Mouse (Mus musculus) adrenal gland, postnatal 4 days (tissue): Measurements from ENCODE around the gene Nectin4. TPM values are rescaled to one million over a fixed set of nuclear protein-coding genes. Genes with fewer than 3 reads are reported as not detected.

Experiments
- DNase-seq, 2 experiments: peaks; one replicate each; pipeline ENCODE4 v3.0.0; 2021 to 2022; ENCODE audit warnings: low spot score in 2 of 2, mixed read lengths in 2 of 2
- total RNA-seq, 2 experiments: library from RNA; stranded (reverse); gene quantifications; 2 replicates each; pipeline ENCODE4 v1.2.3; 2021

Nectin4 gene
- total RNA-seq, 2 experiments from 2014 or later = 0.34 to 0.59 TPM

DNA sequence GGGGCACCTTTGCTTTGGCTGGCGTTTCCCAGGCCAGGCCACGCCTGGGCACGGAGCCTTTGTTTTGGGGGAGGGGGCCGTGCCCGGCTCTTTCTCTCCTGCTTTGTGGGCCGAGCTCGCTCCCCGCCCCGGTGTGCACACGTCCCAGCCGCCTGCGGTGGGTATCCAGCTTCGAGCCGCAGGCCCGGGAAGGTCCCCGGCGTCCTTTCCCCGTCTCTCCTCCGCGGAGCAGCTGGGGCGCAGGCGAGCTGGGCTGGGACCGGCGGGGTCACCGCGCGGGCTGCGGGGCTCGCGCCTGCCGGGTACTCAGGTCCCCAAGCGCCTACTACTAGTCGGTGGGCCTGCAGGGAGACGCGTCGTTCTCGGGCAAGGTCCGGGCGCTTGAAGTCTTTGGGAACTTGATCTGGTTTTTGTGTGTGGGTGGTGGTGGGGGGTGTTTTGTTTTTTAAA is 41.6 kb downstream of the Nectin4 start:
- no peak for DNase-seq

DNA sequence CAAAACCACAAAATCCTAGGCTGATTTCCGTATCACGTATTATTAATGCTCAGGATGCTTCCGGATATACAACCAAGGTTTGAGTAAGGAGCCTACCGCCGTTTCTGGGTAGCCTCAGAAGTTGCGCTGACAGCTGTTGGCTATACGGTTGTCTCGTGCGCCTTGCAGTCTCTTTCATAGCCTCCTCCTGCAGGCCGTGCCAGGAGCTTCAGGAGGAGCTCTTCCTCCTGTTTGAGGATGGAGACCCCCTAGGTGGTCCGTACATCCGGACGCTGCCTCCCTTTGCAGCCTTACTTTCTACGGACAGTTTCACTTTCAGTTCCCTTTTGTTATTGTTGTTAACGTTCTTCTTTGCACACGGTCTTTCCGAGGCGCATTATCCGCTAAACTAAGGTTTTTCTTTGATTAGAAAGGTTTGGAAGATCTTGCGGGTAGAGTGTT is 42.1 kb downstream of the Nectin4 start:
- no peak for DNase-seq

DNA sequence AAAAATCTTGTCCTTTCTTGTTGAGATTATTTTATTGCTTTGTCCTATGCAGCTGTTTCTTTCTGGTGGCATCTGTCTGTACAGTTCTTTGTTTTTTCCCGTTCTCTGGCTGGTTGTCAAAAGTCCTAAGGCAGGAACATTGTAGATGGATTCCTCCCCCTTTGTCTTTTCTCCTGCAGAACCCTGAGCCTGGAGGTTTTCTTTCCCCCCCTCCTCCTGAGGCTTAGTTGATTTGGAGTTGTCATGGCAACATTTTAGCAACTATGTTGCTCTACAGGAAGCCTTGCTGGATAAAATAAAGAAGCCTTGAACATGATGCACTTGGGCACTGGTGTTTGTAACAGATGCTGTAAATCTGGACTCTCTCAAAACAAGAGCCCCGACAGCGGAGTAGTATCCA is 42.5 kb downstream of the Nectin4 start:
- no peak for DNase-seq

DNA sequence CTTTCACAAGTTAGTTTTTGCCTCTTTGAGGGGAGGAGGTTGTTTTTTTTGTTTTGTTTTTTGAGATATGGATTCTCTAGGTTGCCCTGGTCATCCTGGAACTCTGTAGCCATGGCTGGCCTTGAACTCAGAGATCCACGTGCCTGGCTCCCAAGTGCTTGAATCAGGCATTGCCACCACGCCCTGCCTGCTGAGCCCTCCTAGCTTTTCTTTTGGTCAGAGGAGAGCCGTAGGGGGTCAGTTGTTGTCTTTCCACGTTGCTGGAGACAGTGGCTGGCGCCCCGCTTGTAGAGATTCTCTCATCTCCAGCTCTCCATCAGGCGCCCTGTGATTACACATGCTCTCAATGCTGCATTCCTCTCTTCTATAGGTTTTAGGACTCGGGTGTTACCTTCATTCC is 43.7 kb downstream of the Nectin4 start:
- no peak for DNase-seq

DNA sequence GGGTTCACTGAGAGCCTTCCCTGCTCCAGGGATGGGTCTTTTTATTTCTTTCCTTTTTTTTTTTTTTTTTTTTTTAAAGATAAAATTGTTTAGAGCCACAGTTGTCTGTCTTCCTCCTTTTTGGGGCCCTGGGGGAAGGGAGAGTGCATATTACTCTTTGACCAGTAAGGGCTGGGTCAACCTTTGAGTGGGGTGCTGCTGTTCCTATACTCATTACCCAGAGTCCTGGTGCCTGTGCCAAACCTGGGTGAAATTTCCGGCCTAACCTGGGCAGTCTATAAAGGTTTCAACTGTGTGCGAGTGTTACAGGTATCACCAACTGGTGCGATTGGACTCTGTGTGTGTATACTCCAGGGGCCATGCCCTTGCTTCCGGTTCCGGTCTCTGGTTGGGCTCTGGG is 48.8 kb downstream of the Nectin4 start, which contains the start of gene Tstd1:
Gene Tstd1, plus strand, starts transcription at position 213 of the 400 bp plus-strand sequence.
- no peak for DNase-seq

DNA sequence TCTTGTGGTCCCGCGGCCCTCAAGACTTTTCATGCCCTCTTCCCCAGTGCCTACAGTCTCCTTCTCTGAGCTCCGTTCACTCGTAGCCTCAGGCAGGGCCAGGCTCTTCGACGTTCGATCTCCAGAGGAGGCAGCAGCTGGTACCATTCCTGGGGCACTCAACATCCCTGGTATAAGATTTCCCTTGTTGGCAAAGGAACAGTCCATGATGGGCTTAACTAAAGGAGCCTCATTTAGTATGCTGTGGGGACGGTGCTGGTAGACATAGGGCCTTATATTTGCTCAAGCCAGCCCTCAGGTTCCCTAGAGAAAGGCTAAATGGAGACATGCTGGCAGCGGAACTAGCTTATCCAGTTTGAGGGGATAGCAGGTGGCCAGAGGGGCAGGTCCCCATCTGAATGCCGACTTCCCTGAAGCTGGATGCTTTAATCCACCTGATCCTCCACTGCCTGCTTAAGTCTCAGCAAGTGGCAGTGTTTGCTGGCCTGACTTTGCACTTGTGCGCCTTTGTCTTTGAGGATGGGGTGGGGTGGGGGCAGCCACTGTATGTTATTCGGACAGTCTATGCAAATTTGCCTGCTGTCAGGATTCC is 49.5 kb downstream of the Nectin4 start:
- no peak for DNase-seq

DNA sequence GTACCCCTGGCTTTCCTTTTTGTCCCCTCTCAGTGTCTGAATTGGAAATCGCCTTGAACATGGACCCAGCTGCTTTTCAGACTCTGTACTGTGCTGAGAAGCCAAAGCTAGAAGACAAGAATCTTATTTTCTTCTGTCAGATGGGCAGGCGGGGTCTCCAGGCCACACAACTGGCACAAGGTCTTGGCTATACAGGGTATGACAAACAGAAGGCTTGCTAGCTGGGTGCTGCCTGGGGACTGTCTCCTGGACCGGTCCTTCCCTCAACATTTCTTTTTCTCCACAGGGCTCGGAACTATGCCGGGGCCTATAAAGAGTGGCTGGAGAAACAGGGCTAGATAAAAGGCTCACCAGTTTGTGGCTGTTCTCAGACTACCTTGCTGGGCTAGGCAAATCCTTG is 50.0 kb downstream of the Nectin4 start:
- DNase-seq = no peak

DNA sequence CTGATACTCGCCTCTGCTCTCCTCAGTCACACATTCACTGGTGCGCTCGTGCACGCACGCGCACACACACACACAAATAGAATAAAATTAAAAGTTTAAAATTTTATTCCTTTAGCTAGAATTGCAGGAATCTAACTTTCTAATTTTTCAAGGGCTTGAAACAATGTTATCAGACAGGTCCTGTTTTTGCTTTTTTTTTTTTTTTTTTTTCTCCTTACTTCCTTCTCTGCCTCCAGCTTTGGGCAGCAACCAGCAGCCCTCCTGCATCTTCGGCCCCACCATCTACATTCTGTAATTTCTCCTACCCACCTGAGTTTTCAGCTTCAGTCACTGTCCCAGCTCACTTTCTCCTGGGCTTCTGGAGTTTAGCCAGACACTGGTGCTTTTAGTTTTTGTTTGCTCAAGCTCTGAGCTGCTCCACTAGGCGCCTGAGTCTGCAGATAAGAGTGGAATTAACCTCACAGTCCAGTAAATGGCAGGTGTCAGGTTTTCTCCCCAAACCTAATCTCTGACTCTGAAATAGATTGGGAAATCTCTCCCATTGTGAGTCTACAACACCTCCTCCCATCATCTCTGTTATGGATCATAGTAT is 52.7 kb downstream of the Nectin4 start:
- DNase-seq = no peak

DNA sequence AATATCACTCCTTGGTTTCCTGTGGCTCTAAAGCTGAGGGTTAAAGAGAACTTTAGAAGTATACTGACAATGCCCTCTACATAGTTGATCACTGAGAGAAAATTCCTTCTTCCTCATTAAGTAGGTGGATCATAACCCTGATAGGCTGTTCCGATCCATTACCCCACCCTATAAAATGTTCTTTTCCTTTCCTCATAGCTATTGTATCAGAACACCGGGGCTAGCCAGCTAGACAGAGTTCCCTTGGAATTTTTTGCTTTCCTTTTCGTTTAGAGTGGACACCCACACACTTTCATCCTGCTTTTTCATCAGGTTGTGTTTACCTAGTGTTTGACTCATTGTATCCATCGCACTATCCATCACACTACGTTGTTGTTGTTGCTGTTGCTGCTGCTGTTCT is 54.7 kb downstream of the Nectin4 start:
- DNase-seq = no peak

DNA sequence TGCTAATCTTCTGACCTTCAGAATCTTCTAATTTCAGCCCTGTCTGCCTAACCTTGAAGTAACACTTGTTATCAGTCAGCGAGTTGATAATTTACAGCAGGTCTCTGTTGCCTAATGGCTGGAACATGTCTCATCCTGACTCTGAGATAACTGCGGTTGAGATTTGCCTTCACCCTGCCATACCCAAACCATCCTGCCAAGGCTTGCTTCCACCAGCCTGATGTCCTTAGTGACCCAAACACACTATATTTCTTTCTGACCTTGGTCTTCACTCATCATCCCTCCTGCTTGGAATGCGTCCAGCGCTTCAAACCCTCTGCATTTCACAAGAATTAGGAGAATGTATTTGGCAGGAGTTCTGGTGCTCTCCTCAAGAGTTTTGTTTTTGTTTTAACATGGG is 55.2 kb downstream of the Nectin4 start:
- DNase-seq = peak in 1 of 2 experiments; percentile 38

DNA sequence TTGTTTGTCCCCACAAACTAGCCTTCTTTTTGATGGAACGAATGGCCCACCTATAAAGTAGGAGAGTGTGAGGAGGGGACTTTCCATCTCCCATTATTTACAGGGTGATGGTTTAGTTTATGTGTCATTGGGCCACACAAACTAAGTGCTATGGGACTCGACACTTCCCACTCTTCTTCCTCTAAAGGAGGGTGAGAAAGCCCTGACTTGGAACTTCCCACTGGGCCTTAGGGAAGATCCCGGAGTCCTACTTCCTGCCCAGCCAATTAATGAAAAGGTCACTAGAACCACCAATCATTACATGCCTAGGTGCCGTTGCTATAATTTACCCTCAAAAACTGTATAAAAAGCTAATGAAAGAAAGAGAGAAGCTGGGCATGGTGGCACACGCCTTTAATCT is 62.3 kb downstream of the Nectin4 start:
- no peak for DNase-seq

DNA sequence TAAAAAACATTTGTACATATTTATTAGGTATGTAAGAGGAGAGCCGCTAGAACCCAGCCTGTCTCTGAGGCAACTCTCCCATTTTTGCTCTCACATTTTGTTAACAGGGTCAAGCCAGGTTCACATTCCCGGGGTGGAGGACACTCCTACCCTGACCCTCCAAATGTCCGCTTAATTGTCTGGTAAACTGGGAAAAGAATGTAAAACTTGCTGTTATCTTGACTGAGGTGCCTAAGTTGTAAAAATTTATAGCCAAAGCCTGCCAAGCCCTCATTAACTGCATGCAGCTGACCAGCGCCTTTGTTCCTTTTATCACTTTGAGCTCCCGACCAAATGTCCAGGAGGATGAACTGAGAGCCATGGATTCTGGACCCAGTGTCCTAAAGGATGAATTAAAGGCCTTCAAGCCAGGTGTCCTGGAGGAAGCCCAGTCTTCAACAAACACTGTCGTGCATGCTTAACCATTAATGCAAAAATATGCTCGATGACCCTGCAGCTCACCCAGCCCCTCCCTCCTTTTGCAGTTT is 65.5 kb downstream of the Nectin4 start:
- no peak for DNase-seq

DNA sequence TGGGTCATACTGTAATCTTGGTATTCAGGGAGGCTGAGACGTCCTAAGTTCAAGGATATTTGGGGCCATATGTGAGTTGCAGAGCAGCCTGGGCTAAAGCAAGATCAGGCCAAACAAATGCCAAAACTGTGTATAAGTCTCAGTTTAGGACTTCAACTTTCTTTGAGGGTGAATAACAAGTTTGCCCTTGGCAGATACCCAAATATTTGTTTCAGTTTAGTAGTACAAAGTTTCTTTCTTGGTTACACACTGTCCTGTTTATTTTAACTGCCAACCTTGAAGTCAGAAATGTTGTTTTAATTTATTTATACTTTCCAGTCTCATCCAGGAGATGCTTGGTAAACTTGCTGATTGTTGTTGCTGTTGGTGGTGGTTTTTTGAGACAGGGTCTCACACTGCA is 66.1 kb downstream of the Nectin4 start:
- no peak for DNase-seq

DNA sequence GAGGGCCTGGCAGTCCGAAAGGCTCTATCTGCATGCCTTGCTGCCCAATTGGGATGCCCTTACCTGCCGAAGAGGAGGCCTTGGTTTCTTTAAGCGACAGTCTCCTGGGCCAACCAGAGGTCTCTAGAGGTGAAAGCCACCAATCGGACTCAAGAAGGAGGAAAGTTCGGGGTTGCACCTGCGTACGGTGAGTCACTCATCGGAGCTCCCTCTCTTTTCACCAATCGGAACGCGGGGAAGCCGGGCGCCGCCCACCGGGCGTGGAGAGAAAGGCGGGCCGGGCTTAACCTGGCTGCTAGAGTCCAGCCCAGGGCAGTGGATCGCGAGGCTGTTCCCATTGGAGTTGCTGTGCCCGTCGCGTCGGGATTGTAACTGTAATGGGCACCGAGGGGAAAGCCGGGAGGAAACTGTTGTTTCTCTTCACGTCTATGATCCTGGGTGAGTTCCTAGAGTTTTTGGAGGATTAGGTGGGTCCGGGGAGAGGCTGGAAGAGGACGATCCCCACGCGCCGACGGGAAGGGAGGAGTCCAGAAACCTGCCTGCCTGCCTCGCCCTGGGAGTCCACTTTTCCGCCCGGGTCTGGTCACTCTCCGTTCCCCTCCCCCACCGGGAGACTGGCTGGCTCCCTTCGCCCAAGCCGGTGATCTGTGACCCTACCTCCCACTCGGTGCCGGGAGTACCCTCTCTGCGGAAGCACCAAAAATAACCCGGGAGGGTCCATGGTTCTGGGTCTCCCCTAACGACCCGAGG is 67.5 kb downstream of the Nectin4 start, which contains the start of gene F11r:
Gene F11r, plus strand, starts transcription at position 272 of the 750 bp plus-strand sequence.
- DNase-seq = peak; percentile 49 to 68

Other genes starting within 250 kb of the Nectin4 start
- 100 to 1,000 TPM; 359 to 386 TPM for gene Sdhc, start 219.5 kb upstream of the Nectin4 start, total RNA-seq
- gene Mpz, start 219.4 kb upstream of the Nectin4 start, total RNA-seq = 10 to 100 TPM; 23.9 to 53.3 TPM
- gene Pcp4l1, start 173.8 kb upstream of the Nectin4 start, total RNA-seq = 10 to 100 TPM; 29.5 to 32.0 TPM
- gene Nr1i3, start 156.1 kb upstream of the Nectin4 start, total RNA-seq = 10 to 100 TPM in 1 of 2 experiments, under 1 TPM in 1; 0.92 to 10.3 TPM
- 10 to 100 TPM; 41.6 to 43.5 TPM for gene Tomm40l, start 147.6 kb upstream of the Nectin4 start, total RNA-seq
- gene Apoa2, start 145.0 kb upstream of the Nectin4 start, total RNA-seq = 100 to 1,000 TPM in 1 of 2 experiments, 10 to 100 TPM in 1; 18.3 to 847 TPM
- 10 to 100 TPM; 22.4 to 23.2 TPM for gene Fcer1g, start 135.7 kb upstream of the Nectin4 start, total RNA-seq
- gene Adamts4, start 119.7 kb upstream of the Nectin4 start, total RNA-seq = 1 to 10 TPM; 4.3 to 4.5 TPM
- gene Ndufs2, start 118.7 kb upstream of the Nectin4 start, total RNA-seq = 100 to 1,000 TPM; 446 to 477 TPM
- gene B4galt3, start 99.8 kb upstream of the Nectin4 start, total RNA-seq = 10 to 100 TPM; 48.4 to 56.3 TPM
- gene Ppox, start 88.9 kb upstream of the Nectin4 start, total RNA-seq = 10 to 100 TPM; 55.8 to 57.1 TPM
- gene Usp21, start 82.1 kb upstream of the Nectin4 start, total RNA-seq = 10 to 100 TPM; 51.4 to 56.0 TPM
- gene Ufc1, start 75.1 kb upstream of the Nectin4 start, total RNA-seq = 100 to 1,000 TPM; 138 to 155 TPM
- gene Dedd, start 41.0 kb upstream of the Nectin4 start, total RNA-seq = 10 to 100 TPM; 41.2 to 43.1 TPM
- 10 to 100 TPM; 62.0 to 68.3 TPM for gene Nit1, start 24.5 kb upstream of the Nectin4 start, total RNA-seq
- 100 to 1,000 TPM; 120 to 125 TPM for gene Pfdn2, start 24.4 kb upstream of the Nectin4 start, total RNA-seq
- 1 to 10 TPM; 6.2 to 6.8 TPM for gene Klhdc9, start 9.3 kb upstream of the Nectin4 start, total RNA-seq
- gene Arhgap30, start 18.9 kb downstream of the Nectin4 start, total RNA-seq = 1 to 10 TPM; 3.2 to 4.7 TPM
- 10 to 100 TPM; 81.4 to 84.8 TPM for gene Usf1, start 41.2 kb downstream of the Nectin4 start, total RNA-seq
- gene Tstd1, start 48.8 kb downstream of the Nectin4 start, total RNA-seq = 10 to 100 TPM in 1 of 2 experiments, 1 to 10 TPM in 1; 6.3 to 15.1 TPM
- 10 to 100 TPM; 43.0 to 47.0 TPM for gene F11r, start 67.4 kb downstream of the Nectin4 start, total RNA-seq
- 1 to 10 TPM; 8.5 to 9.1 TPM for gene Alyref2, start 133.4 kb downstream of the Nectin4 start, total RNA-seq
- not detected for gene Itln1, start 165.2 kb downstream of the Nectin4 start, total RNA-seq
- gene Cd244a, start 189.1 kb downstream of the Nectin4 start, total RNA-seq = under 1 TPM; 0.14 to 0.31 TPM
- gene Ly9, start 237.3 kb downstream of the Nectin4 start, total RNA-seq = 1 to 10 TPM in 1 of 2 experiments, under 1 TPM in 1; 0.73 to 1.3 TPM